Mouse (Mus musculus) myocyte (in vitro differentiated cells): ENCODE measurements at regions not wholly inside any gene's neighbourhood (a gene's known extent, or its start where the extent isn't known, plus 50 kb on each side); places are given as distances from the start of the nearest gene placed in this dataset.

Experiments
- MYOD1 ChIP-seq, 3 experiments: IDR thresholded peaks; one replicate each; pipeline ENCODE4 v1.6.1; 2011; ENCODE audit warnings: control low read depth in 2 of 3, low read depth in 2 of 3, mild to moderate bottlenecking in 2 of 3, moderate library complexity in 1 of 3; ENCODE audit not compliant: insufficient read length in 2 of 3, control insufficient read depth in 1 of 3
- MYOG ChIP-seq, 3 experiments: IDR thresholded peaks; one replicate each; pipeline ENCODE4 v1.6.1; 2011; ENCODE audit warnings: control low read depth in 2 of 3, low read depth in 2 of 3, mild to moderate bottlenecking in 2 of 3; ENCODE audit not compliant: insufficient read length in 2 of 3, control insufficient read depth in 1 of 3, insufficient read depth in 1 of 3
- POLR2A ChIP-seq: IDR thresholded peaks from one replicate; pipeline ENCODE4 v1.6.1; 2011; ENCODE audit warnings: low read depth, mild to moderate bottlenecking, control low read depth, moderate library complexity; ENCODE audit not compliant: insufficient read length
- USF1 ChIP-seq: IDR thresholded peaks from one replicate; pipeline ENCODE4 v1.6.1; 2011; ENCODE audit warnings: low read depth, mild to moderate bottlenecking, control low read depth, moderate library complexity

DNA sequence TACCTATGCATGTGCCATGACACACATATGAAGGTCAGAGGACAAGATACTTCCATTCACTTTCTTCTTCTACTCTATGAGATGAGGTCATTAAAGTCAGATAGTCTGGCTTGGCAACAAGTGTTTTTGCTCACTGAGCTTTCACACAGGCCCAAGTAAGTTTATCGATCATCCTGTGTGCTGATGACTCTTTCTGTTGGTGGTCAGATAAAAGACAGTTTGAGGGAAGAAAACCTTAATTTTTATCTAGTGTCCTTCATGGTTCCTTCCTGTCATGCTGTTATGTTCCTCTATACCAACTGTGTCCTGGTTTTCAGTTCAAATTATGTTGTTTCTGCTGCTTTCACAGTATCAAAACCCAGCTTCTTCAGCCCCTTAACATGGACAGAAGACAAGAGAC lies 98.8 kb upstream of the Robo2 start:
- TF ChIP-seq POLR2A, result no peak
- no peak for TF ChIP-seq MYOG (IDR thresholded peaks at IDR 0.05; ENCODE audit: control insufficient read depth in 1 of 3, insufficient read depth in 1 of 3, insufficient read length in 2 of 3, low read depth in 2 of 3)
- no peak for TF ChIP-seq MYOD1 (IDR thresholded peaks at IDR 0.05; ENCODE audit: control insufficient read depth in 1 of 3, insufficient read length in 2 of 3, low read depth in 2 of 3)
- no peak for TF ChIP-seq USF1
